Mouse (Mus musculus) telencephalon, adult 2 months (tissue): ENCODE data around the gene Vmn1r65.
"Not testable (repeated sequence)": the region's sequence is repeated elsewhere in the genome, so short reads cannot be mapped to it uniquely, and the experiment has no call there.

Source experiments
- DNase-seq: peaks from one replicate; pipeline ENCODE4 v3.0.0-alpha.2; 2011; ENCODE audit warnings: low read depth, low spot score

The Vmn1r65 gene

DNA sequence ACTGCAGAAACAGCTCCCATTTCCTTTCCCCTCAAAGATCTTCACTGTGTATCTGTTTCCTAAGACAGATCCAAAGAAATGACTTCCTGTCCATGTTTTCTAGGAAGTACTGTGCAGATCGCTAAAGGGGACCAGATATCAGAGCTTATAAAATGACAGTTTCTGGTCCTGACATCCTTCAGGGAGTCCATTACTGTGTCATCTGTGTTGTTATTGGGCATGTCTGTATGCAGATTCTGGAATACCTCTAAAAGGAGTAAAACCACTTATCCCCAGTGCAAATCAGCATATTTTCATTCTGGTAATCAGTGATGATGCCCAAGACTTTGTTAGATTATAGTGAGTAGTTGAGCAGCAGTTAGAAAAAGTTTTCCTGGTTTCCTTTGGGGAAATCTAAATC, at the start of gene Vmn1r65:
Gene Vmn1r65, minus strand, starts transcription at position 101 of the 400 bp plus-strand sequence.
- no peak for DNase-seq

DNA sequence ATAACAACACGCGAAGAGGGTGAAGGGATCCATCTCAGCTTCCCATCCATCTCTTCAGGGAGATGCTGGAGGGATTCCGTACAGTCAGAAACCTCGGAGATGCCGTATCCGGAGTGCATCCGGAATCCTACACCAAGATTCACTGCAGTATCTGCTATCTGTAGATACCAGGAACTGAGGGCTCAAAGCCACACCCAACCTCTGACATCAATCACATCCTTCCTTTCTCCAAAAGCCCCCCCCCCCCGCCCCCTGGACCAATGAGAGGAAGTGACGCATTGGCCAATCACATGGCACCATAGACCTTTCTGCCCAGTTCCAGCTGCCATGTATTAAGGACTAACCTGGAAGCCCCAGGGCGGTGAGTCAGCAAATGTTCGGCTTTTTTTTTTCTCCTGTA, 34.1 kb upstream of the Vmn1r65 start, which contains the start of gene Nlrp4c:
Gene Nlrp4c, plus strand, starts transcription at position 301 of the 400 bp plus-strand sequence.
- no peak for DNase-seq

DNA sequence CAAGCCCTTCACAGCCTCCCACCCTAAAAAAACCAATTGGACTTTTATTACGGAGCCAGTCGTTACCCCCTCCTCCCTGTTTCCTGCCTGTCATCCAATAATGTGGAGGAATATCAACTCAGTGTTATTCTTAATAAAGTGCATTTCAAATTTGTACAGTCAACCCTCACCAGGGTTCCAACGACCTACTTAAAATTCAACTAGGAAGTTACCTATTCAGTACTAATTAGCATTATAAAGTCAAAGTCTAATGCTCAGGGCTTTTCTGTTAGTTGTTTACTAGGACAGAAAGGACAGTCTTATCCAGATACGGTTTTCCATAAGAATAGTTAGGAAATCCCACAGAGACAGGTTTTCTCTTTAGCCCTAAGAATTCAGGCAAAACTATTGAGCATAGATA, 28.4 kb downstream of the Vmn1r65 start:
- not testable (repeated sequence) for DNase-seq

DNA sequence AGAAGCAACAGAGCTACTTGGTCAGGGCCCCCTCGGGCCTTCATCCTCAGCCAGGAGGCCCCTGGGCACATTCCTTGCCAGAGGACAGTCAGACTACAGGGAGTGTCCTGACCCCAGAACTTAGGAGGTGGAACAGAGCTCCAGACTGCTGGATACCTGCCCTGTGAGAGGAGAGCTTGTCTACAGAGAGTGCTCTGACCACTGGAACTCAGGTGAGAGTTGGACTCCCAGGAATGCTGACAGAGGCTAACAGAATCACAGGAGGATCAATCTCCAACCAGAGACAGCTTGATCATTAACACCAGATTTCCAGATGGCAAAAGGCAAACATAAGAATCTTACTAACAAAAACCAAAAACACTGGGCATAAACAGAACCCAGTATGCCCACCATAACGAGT, 38.3 kb downstream of the Vmn1r65 start:
- not testable (repeated sequence) for DNase-seq
